In genomic region chr19:32466478-32466877, GRCm38 (mm10) we compare ENCODE assay signal across 8 mouse cellular contexts. TPM values are rescaled to one million over a fixed set of nuclear protein-coding genes. Genes with fewer than 3 reads are reported as not detected.
DNase-seq lines count a peak whose midpoint lies in the region; ATAC-seq lines count a peak whose summit lies in the region.

Rpl9-ps6 (minus strand) TSS chr19:32466578.

- 76% methylated on average over 5 of the region's 6 CpGs for WGBS in liver, embryonic 11.5 days
- WGBS in limb, embryonic 12.5 days, result 86% methylated on average over 6 of the region's 6 CpGs
- WGBS in stomach, embryonic 16.5 days, result 80% methylated on average over 5 of the region's 6 CpGs

- H3K4me3 ChIP-seq in liver, embryonic 11.5 days (ENCODE audit: low read depth, low read length), result no peak within 1 kb of the TSS
- H3K4me3 ChIP-seq in limb, embryonic 12.5 days (replicated peaks), result no peak within 1 kb of the TSS
- no peak within 1 kb of the TSS for H3K4me3 ChIP-seq in stomach, embryonic 16.5 days (replicated peaks; ENCODE audit: low read length)

- no peaks in the 10 kb centered on the region for H3K36me3 ChIP-seq in liver, embryonic 11.5 days (ENCODE audit: control insufficient read depth, insufficient read depth, low read length)
- H3K36me3 ChIP-seq in limb, embryonic 12.5 days, result no peaks in the 10 kb centered on the region
- no peaks in the 10 kb centered on the region for H3K36me3 ChIP-seq in stomach, embryonic 16.5 days (ENCODE audit: control insufficient read depth, insufficient read depth, low read length)

- H3K4me2 ChIP-seq in liver, embryonic 11.5 days, result no peak within 1 kb of the TSS
- H3K4me2 ChIP-seq in limb, embryonic 12.5 days, result no peak within 1 kb of the TSS
- H3K4me2 ChIP-seq in stomach, embryonic 16.5 days (ENCODE audit: low read depth, low read length), result no peak within 1 kb of the TSS

- intact Hi-C loops in heart, postnatal 25 days (cut with DNase I), result no loop called here

- H3K9me3 ChIP-seq in liver, embryonic 11.5 days (ENCODE audit: control insufficient read depth, low read length), result no peaks in the 10 kb centered on the region
- H3K9me3 ChIP-seq in limb, embryonic 12.5 days, result no peaks in the 10 kb centered on the region
- H3K9me3 ChIP-seq in stomach, embryonic 16.5 days (replicated peaks; ENCODE audit: control insufficient read depth, low read length), result no peaks in the 10 kb centered on the region

- H3K4me1 ChIP-seq in liver, embryonic 11.5 days (replicated peaks; ENCODE audit: control insufficient read depth, insufficient read depth, low read length), result no peaks in the 10 kb centered on the region
- H3K4me1 ChIP-seq in limb, embryonic 12.5 days (replicated peaks), result no peaks in the 10 kb centered on the region
- no peaks in the 10 kb centered on the region for H3K4me1 ChIP-seq in stomach, embryonic 16.5 days (ENCODE audit: control insufficient read depth, insufficient read depth, low read length)

- H3K27ac ChIP-seq in liver, embryonic 11.5 days (ENCODE audit: low read depth, low read length), result no peak within 1 kb of the TSS
- H3K27ac ChIP-seq in limb, embryonic 12.5 days, result no peak within 1 kb of the TSS
- no peak within 1 kb of the TSS for H3K27ac ChIP-seq in stomach, embryonic 16.5 days (ENCODE audit: low read length)

- no peaks in the 10 kb centered on the region for H3K27me3 ChIP-seq in liver, embryonic 11.5 days (replicated peaks; ENCODE audit: control insufficient read depth, insufficient read depth, low read length)
- no peaks in the 10 kb centered on the region for H3K27me3 ChIP-seq in limb, embryonic 12.5 days
- no peaks in the 10 kb centered on the region for H3K27me3 ChIP-seq in stomach, embryonic 16.5 days (ENCODE audit: control insufficient read depth, insufficient read depth, low read length)

- H3K9ac ChIP-seq in liver, embryonic 11.5 days (ENCODE audit: low read depth, low read length), result no peak within 1 kb of the TSS
- no peak within 1 kb of the TSS for H3K9ac ChIP-seq in limb, embryonic 12.5 days (replicated peaks)
- no peak within 1 kb of the TSS for H3K9ac ChIP-seq in stomach, embryonic 16.5 days (ENCODE audit: low read length)

- DNase-seq in liver, embryonic 11.5 days (ENCODE audit: low spot score), result no peak
- DNase-seq in liver, result no peak
- no peak for DNase-seq in heart, postnatal 25 days (ENCODE audit: low spot score)
- DNase-seq in frontal cortex, postnatal 14 days (ENCODE audit: low spot score in 2 of 2), result no peak
- DNase-seq in thymus, postnatal 25 days, result no peak

- no peak for ATAC-seq in liver, embryonic 11.5 days (replicated peaks; ENCODE audit: low FRiP score)
- ATAC-seq in erythroid progenitor cell, adult 5-6 weeks (replicated peaks; ENCODE audit: low FRiP score, poor library complexity, severe bottlenecking), result no peak
- ATAC-seq in limb, embryonic 12.5 days (ENCODE audit: insufficient number of reproducible peaks, insufficient read depth, low FRiP score, low TSS enrichment, low read depth), result no peak
- ATAC-seq in stomach, embryonic 16.5 days (ENCODE audit: insufficient read depth, low FRiP score), result no peak

RNA-seq across cellular contexts. Expression of gene Rpl9-ps6, which starts in this region (rescaled TPM):
- polyA plus RNA-seq in liver, embryonic 11.5 days (2014; fragmentation: Nextera tagmentation; extraction: Ambion mirVana), result 144 and 148 TPM in 2 replicates
- 84.7 and 123 TPM in 2 replicates for total RNA-seq in erythroid progenitor cell, adult 5-6 weeks (2015; ENCODE audit: low replicate concordance)
- total RNA-seq in erythroid progenitor cell, adult 5-6 weeks (2017; ENCODE audit: low replicate concordance), result 19.6 and 57.5 TPM in 2 replicates
- 10 to 100 TPM; 22.8 to 25.4 TPM for total RNA-seq in heart, postnatal 25 days (2021)
- 85.9 and 94.0 TPM in 2 replicates for polyA plus RNA-seq in limb, embryonic 12.5 days (2016; fragmentation: Nextera tagmentation; extraction: Ambion mirVana)
- 106 and 175 TPM in 2 replicates for polyA plus RNA-seq in stomach, embryonic 16.5 days (2015; fragmentation: Nextera tagmentation; extraction: Ambion mirVana)
